Mouse (Mus musculus) erythroblast, embryonic 14.5 days (primary cell): ENCODE results near the gene Pofut1.

Experiments
- GATA1 ChIP-seq: IDR thresholded peaks from 2 replicates; pipeline ENCODE4 v1.6.1; 2012; ENCODE audit warnings: low read length, inconsistent platforms, mixed read lengths
- TAL1 ChIP-seq: IDR thresholded peaks from 3 replicates; pipeline ENCODE4 v1.6.1; 2012; ENCODE audit warnings: low read length, inconsistent platforms, mixed read lengths

DNA sequence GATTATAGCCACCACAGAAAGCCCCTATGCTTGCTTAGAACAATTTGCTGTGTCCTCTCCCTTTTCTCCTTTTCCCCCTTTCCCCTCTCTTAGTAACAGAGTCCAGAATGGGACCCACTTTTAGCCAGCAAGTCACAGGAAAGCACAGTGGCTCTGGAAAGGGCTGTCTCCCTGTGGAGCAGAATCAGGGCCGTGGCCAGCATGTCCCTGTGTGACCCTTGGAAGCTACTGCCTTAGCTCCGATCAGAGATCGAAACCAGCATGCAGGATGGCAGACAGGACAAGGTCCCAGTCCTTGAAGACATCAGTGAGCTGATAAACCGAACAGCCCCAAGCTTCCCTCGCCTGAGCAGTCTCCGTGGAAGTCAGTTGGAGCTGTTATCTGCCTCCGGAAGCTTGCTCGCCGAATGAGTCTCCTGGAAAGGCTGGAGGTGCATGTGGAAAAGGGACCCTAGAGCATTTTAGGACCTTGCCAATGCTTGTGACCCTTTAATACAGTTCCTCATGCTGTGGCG lies 23.4 kb upstream of the Pofut1 start:
- TF ChIP-seq GATA1 (no peak), TAL1 (no peak)
